Mouse (Mus musculus): ENCODE measurements around the gene Tmco5.

GRCm38 (mm10) chr2:116923684-116924083 lies 45.2 kb downstream of the Tmco5 start:
- no peak for TF ChIP-seq CTCF (IDR thresholded peaks at IDR 0.05; ENCODE audit: low read depth, low read length)
- TF ChIP-seq GATA1 (IDR thresholded peaks at IDR 0.05; ENCODE audit: borderline replicate concordance, low read length) = no peak
- TF ChIP-seq POLR2AphosphoS5 (IDR thresholded peaks at IDR 0.05; ENCODE audit: insufficient replicate concordance, low read depth, low read length) = no peak
